Mouse (Mus musculus): ENCODE measurements at regions not wholly inside any gene's neighbourhood (a gene's known extent, or its start where the extent isn't known, plus 50 kb on each side); places are given as distances from the start of the nearest gene placed in this dataset.
A peak's percentile ranks its signal among the peaks of the same experiment; 100 is the strongest.

- Histone ChIP-seq H3K4me2 (ENCODE audit: low read length) (no peak overlapping the region), H3K27ac (replicated peaks in 1 of 2; ENCODE audit: control insufficient read depth in 1 of 2, insufficient read depth in 1 of 2, low read depth in 2 of 2, low read length in 2 of 2) (no peak overlapping the region), H3K27me3 (ENCODE audit: control insufficient read depth, insufficient read depth, low read length) (no peaks in the 10 kb centered on the region), H3K9me3 (ENCODE audit: control insufficient read depth, low read length) (no peaks in the 10 kb centered on the region), H3K9ac (ENCODE audit: low read length) (no peak overlapping the region), H3K4me3 (ENCODE audit: control insufficient read depth in 1 of 2, insufficient read depth in 1 of 2, low read depth in 1 of 2, low read length in 2 of 2) (no peak overlapping the region), H3K36me3 (ENCODE audit: control insufficient read depth, insufficient read depth, low read length) (no peaks in the 10 kb centered on the region), H3K4me1 (ENCODE audit: control insufficient read depth in 2 of 2, insufficient read depth in 2 of 2, low read length in 2 of 2) (no peaks in the 10 kb centered on the region)
- 0 out of 2 replicates have a peak, but pooled peaks have one; percentile 35 for ATAC-seq (ENCODE audit: insufficient number of reproducible peaks, insufficient read depth, low FRiP score, low read depth)
- 47% methylated on average over 4 of the region's 4 CpGs for WGBS
These were observed 4748.1 kb downstream of the 9330182O14Rik start for GRCm38 (mm10) chr15:44882219-44882618.

GRCm38 (mm10) chr15:44891544-44891943 lies 4757.4 kb downstream of the 9330182O14Rik start:
- ATAC-seq (ENCODE audit: insufficient number of reproducible peaks, insufficient read depth, low FRiP score, low read depth) = no peak
- Histone ChIP-seq H3K27ac (replicated peaks in 1 of 2; ENCODE audit: control insufficient read depth in 1 of 2, insufficient read depth in 1 of 2, low read depth in 2 of 2, low read length in 2 of 2) (no peak overlapping the region), H3K9me3 (ENCODE audit: control insufficient read depth, low read length) (no peaks in the 10 kb centered on the region), H3K36me3 (ENCODE audit: control insufficient read depth, insufficient read depth, low read length) (no peaks in the 10 kb centered on the region), H3K27me3 (ENCODE audit: control insufficient read depth, insufficient read depth, low read length) (no peaks in the 10 kb centered on the region), H3K4me1 (ENCODE audit: control insufficient read depth in 2 of 2, insufficient read depth in 2 of 2, low read length in 2 of 2) (no peaks in the 10 kb centered on the region), H3K4me2 (ENCODE audit: low read length) (no peak overlapping the region), H3K4me3 (ENCODE audit: control insufficient read depth in 1 of 2, insufficient read depth in 1 of 2, low read depth in 1 of 2, low read length in 2 of 2) (no peak overlapping the region), H3K9ac (ENCODE audit: low read length) (no peak overlapping the region)
- WGBS = 52% methylated on average over 1 of the region's 1 CpGs

GRCm38 (mm10) chr15:44896220-44896619 lies 4762.1 kb downstream of the 9330182O14Rik start:
- H3K4me2 ChIP-seq (ENCODE audit: low read length) = no peak overlapping the region
- 51% methylated on average over 1 of the region's 1 CpGs for WGBS
- no peaks in the 10 kb centered on the region for H3K36me3 ChIP-seq (ENCODE audit: control insufficient read depth, insufficient read depth, low read length)
- no peaks in the 10 kb centered on the region for H3K27me3 ChIP-seq (ENCODE audit: control insufficient read depth, insufficient read depth, low read length)
- no peaks in the 10 kb centered on the region for H3K9me3 ChIP-seq (ENCODE audit: control insufficient read depth, low read length)
- no peak overlapping the region for H3K4me3 ChIP-seq (ENCODE audit: control insufficient read depth in 1 of 2, insufficient read depth in 1 of 2, low read depth in 1 of 2, low read length in 2 of 2)
- no peak overlapping the region for H3K27ac ChIP-seq (replicated peaks in 1 of 2; ENCODE audit: control insufficient read depth in 1 of 2, insufficient read depth in 1 of 2, low read depth in 2 of 2, low read length in 2 of 2)
- no peaks in the 10 kb centered on the region for H3K4me1 ChIP-seq (ENCODE audit: control insufficient read depth in 2 of 2, insufficient read depth in 2 of 2, low read length in 2 of 2)
- no peak for ATAC-seq (ENCODE audit: insufficient number of reproducible peaks, insufficient read depth, low FRiP score, low read depth)
- no peak overlapping the region for H3K9ac ChIP-seq (ENCODE audit: low read length)

- no peaks in the 10 kb centered on the region for H3K4me1 ChIP-seq (ENCODE audit: control insufficient read depth in 2 of 2, insufficient read depth in 2 of 2, low read length in 2 of 2)
- no peak for ATAC-seq (ENCODE audit: insufficient number of reproducible peaks, insufficient read depth, low FRiP score, low read depth)
- H3K4me2 ChIP-seq (ENCODE audit: low read length) = no peak overlapping the region
- no peaks in the 10 kb centered on the region for H3K9me3 ChIP-seq (ENCODE audit: control insufficient read depth, low read length)
- WGBS = 68% methylated on average over 1 of the region's 1 CpGs
- H3K36me3 ChIP-seq (ENCODE audit: control insufficient read depth, insufficient read depth, low read length) = no peaks in the 10 kb centered on the region
- no peak overlapping the region for H3K9ac ChIP-seq (ENCODE audit: low read length)
- no peak overlapping the region for H3K27ac ChIP-seq (replicated peaks in 1 of 2; ENCODE audit: control insufficient read depth in 1 of 2, insufficient read depth in 1 of 2, low read depth in 2 of 2, low read length in 2 of 2)
- H3K27me3 ChIP-seq (ENCODE audit: control insufficient read depth, insufficient read depth, low read length) = no peaks in the 10 kb centered on the region
- no peak overlapping the region for H3K4me3 ChIP-seq (ENCODE audit: control insufficient read depth in 1 of 2, insufficient read depth in 1 of 2, low read depth in 1 of 2, low read length in 2 of 2)
These were observed 4763.4 kb downstream of the 9330182O14Rik start for GRCm38 (mm10) chr15:44897572-44897971.

- Histone ChIP-seq H3K4me3 (ENCODE audit: control insufficient read depth in 1 of 2, insufficient read depth in 1 of 2, low read depth in 1 of 2, low read length in 2 of 2) (no peak overlapping the region), H3K9ac (ENCODE audit: low read length) (no peak overlapping the region), H3K36me3 (ENCODE audit: control insufficient read depth, insufficient read depth, low read length) (no peaks in the 10 kb centered on the region), H3K9me3 (ENCODE audit: control insufficient read depth, low read length) (no peaks in the 10 kb centered on the region), H3K27ac (replicated peaks in 1 of 2; ENCODE audit: control insufficient read depth in 1 of 2, insufficient read depth in 1 of 2, low read depth in 2 of 2, low read length in 2 of 2) (no peak overlapping the region), H3K4me2 (ENCODE audit: low read length) (no peak overlapping the region), H3K27me3 (ENCODE audit: control insufficient read depth, insufficient read depth, low read length) (no peaks in the 10 kb centered on the region), H3K4me1 (ENCODE audit: control insufficient read depth in 2 of 2, insufficient read depth in 2 of 2, low read length in 2 of 2) (no peaks in the 10 kb centered on the region)
- ATAC-seq (ENCODE audit: insufficient number of reproducible peaks, insufficient read depth, low FRiP score, low read depth) = no peak
- WGBS = 49% methylated on average over 2 of the region's 2 CpGs
These were observed 4773.0 kb downstream of the 9330182O14Rik start for GRCm38 (mm10) chr15:44907133-44907532.

GRCm38 (mm10) chr15:44913434-44913833 lies 4779.3 kb downstream of the 9330182O14Rik start:
- H3K9ac ChIP-seq (ENCODE audit: low read length) = no peak overlapping the region
- no peak for ATAC-seq (ENCODE audit: insufficient number of reproducible peaks, insufficient read depth, low FRiP score, low read depth)
- H3K9me3 ChIP-seq (ENCODE audit: control insufficient read depth, low read length) = no peaks in the 10 kb centered on the region
- no peak overlapping the region for H3K27ac ChIP-seq (replicated peaks in 1 of 2; ENCODE audit: control insufficient read depth in 1 of 2, insufficient read depth in 1 of 2, low read depth in 2 of 2, low read length in 2 of 2)
- H3K27me3 ChIP-seq (ENCODE audit: control insufficient read depth, insufficient read depth, low read length) = no peaks in the 10 kb centered on the region
- no peaks in the 10 kb centered on the region for H3K36me3 ChIP-seq (ENCODE audit: control insufficient read depth, insufficient read depth, low read length)
- H3K4me2 ChIP-seq (ENCODE audit: low read length) = no peak overlapping the region
- no peaks in the 10 kb centered on the region for H3K4me1 ChIP-seq (ENCODE audit: control insufficient read depth in 2 of 2, insufficient read depth in 2 of 2, low read length in 2 of 2)
- no peak overlapping the region for H3K4me3 ChIP-seq (ENCODE audit: control insufficient read depth in 1 of 2, insufficient read depth in 1 of 2, low read depth in 1 of 2, low read length in 2 of 2)
- 73% methylated on average over 7 of the region's 7 CpGs for WGBS

GRCm38 (mm10) chr15:44915005-44915404 lies 4780.8 kb downstream of the 9330182O14Rik start:
- no peak overlapping the region for H3K27ac ChIP-seq (replicated peaks in 1 of 2; ENCODE audit: control insufficient read depth in 1 of 2, insufficient read depth in 1 of 2, low read depth in 2 of 2, low read length in 2 of 2)
- H3K4me3 ChIP-seq (ENCODE audit: control insufficient read depth in 1 of 2, insufficient read depth in 1 of 2, low read depth in 1 of 2, low read length in 2 of 2) = no peak overlapping the region
- no peaks in the 10 kb centered on the region for H3K9me3 ChIP-seq (ENCODE audit: control insufficient read depth, low read length)
- no peak for ATAC-seq (ENCODE audit: insufficient number of reproducible peaks, insufficient read depth, low FRiP score, low read depth)
- H3K27me3 ChIP-seq (ENCODE audit: control insufficient read depth, insufficient read depth, low read length) = no peaks in the 10 kb centered on the region
- H3K9ac ChIP-seq (ENCODE audit: low read length) = no peak overlapping the region
- H3K36me3 ChIP-seq (ENCODE audit: control insufficient read depth, insufficient read depth, low read length) = no peaks in the 10 kb centered on the region
- 85% methylated on average over 2 of the region's 2 CpGs for WGBS
- H3K4me2 ChIP-seq (ENCODE audit: low read length) = no peak overlapping the region
- H3K4me1 ChIP-seq (ENCODE audit: control insufficient read depth in 2 of 2, insufficient read depth in 2 of 2, low read length in 2 of 2) = no peaks in the 10 kb centered on the region

GRCm38 (mm10) chr15:44916479-44916878 lies 4782.3 kb downstream of the 9330182O14Rik start:
- Histone ChIP-seq H3K4me2 (ENCODE audit: low read length) (no peak overlapping the region), H3K27me3 (ENCODE audit: control insufficient read depth, insufficient read depth, low read length) (no peaks in the 10 kb centered on the region), H3K4me1 (ENCODE audit: control insufficient read depth in 2 of 2, insufficient read depth in 2 of 2, low read length in 2 of 2) (no peaks in the 10 kb centered on the region), H3K27ac (replicated peaks in 1 of 2; ENCODE audit: control insufficient read depth in 1 of 2, insufficient read depth in 1 of 2, low read depth in 2 of 2, low read length in 2 of 2) (no peak overlapping the region), H3K36me3 (ENCODE audit: control insufficient read depth, insufficient read depth, low read length) (no peaks in the 10 kb centered on the region), H3K9ac (ENCODE audit: low read length) (no peak overlapping the region), H3K9me3 (ENCODE audit: control insufficient read depth, low read length) (no peaks in the 10 kb centered on the region), H3K4me3 (ENCODE audit: control insufficient read depth in 1 of 2, insufficient read depth in 1 of 2, low read depth in 1 of 2, low read length in 2 of 2) (no peak overlapping the region)
- 74% methylated on average over 1 of the region's 1 CpGs for WGBS
- no peak for ATAC-seq (ENCODE audit: insufficient number of reproducible peaks, insufficient read depth, low FRiP score, low read depth)

Measured in heart, embryonic 14.5 days (tissue).